Mouse (Mus musculus) erythroblast, embryonic 14.5 days (primary cell): ENCODE measurements around the gene Pramel6.

Experiments
- GATA1 ChIP-seq: IDR thresholded peaks from 2 replicates; pipeline ENCODE4 v1.6.1; 2012; ENCODE audit warnings: low read length, inconsistent platforms, mixed read lengths
- TAL1 ChIP-seq: IDR thresholded peaks from 3 replicates; pipeline ENCODE4 v1.6.1; 2012; ENCODE audit warnings: low read length, inconsistent platforms, mixed read lengths

- no peak for TF ChIP-seq GATA1
- TF ChIP-seq TAL1, result no peak
Measured at GRCm38 (mm10) chr2:87531496-87531895, 25.1 kb downstream of the Pramel6 start, which contains the start of gene Olfr153.
